Mouse (Mus musculus): ENCODE results near the gene Nrxn3. TPM values are rescaled to one million over a fixed set of nuclear protein-coding genes. Genes with fewer than 3 reads are reported as not detected.

Nrxn3 gene
- polyA plus RNA-seq, 1 experiment from 2014 or later = 16.9 TPM

DNA sequence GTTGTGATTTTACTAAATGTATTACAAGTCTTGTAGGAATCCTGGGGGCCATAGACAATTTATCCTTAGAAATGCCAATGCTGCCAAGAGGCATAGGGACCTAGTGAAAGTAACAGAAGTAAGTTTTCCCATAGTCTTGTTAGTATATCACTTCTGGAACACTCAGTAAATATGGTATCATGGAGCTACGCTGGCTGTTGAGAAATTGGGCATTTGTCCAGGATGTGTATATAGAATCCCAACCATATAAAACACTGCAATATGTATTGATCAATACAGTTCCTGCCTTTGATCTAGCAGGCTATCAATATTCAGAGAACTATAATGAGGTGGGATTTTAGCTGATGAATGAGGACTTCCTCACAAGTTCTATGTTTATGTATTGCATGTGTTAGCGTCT is 1107.3 kb downstream of the Nrxn3 start:
- Histone ChIP-seq H3K27me3 (ENCODE audit: control insufficient read depth, insufficient read depth, low read length) (no peaks in the 10 kb centered on the region), H3K36me3 (ENCODE audit: control insufficient read depth, insufficient read depth, low read length) (no peaks in the 10 kb centered on the region), H3K4me1 (ENCODE audit: control insufficient read depth, insufficient read depth, low read length) (no peaks in the 10 kb centered on the region), H3K4me3 (ENCODE audit: low read depth, low read length) (no peak overlapping the region), H3K9ac (ENCODE audit: low read length) (no peak overlapping the region), H3K9me3 (ENCODE audit: control insufficient read depth, low read length) (no peaks in the 10 kb centered on the region), H3K4me2 (no peak overlapping the region), H3K27ac (ENCODE audit: low read depth, low read length) (no peak overlapping the region)
- WGBS = 90% methylated on average over 2 of the region's 2 CpGs
- ATAC-seq (ENCODE audit: low FRiP score) (no peak), DNase-seq (ENCODE audit: low spot score, missing footprints) (peak; percentile 51)

DNA sequence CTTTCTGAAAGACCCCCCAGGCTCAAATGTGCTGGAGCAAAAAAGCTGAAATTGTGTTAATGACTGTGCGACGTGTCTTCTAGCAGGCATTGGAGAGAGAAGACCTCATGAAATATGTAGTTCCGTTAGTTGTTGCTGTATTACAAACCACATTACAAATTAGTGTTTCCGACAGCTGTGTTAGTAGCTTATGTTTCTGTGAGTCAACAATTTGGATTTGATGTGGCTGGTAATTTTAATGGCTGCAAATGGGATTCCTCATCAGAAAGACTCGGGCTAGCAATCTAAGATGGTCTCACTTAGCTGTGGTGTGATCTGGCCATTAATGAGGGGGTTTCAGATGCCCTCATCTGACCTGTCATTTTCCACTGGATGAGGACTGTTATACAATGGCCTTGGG is 1107.7 kb downstream of the Nrxn3 start:
- H3K27me3 ChIP-seq (ENCODE audit: control insufficient read depth, insufficient read depth, low read length) = no peaks in the 10 kb centered on the region
- H3K36me3 ChIP-seq (ENCODE audit: control insufficient read depth, insufficient read depth, low read length) = no peaks in the 10 kb centered on the region
- H3K9me3 ChIP-seq (ENCODE audit: control insufficient read depth, low read length) = no peaks in the 10 kb centered on the region
- no peaks in the 10 kb centered on the region for H3K4me1 ChIP-seq (ENCODE audit: control insufficient read depth, insufficient read depth, low read length)
- WGBS = 87% methylated on average over 5 of the region's 5 CpGs
- ATAC-seq (ENCODE audit: low FRiP score) (no peak), DNase-seq (ENCODE audit: low spot score, missing footprints) (peak; percentile 28)
- no peak overlapping the region for H3K4me3 ChIP-seq (ENCODE audit: low read depth, low read length)
- H3K9ac ChIP-seq (ENCODE audit: low read length) = no peak overlapping the region
- H3K4me2 ChIP-seq = no peak overlapping the region
- H3K27ac ChIP-seq (ENCODE audit: low read depth, low read length) = no peak overlapping the region

DNA sequence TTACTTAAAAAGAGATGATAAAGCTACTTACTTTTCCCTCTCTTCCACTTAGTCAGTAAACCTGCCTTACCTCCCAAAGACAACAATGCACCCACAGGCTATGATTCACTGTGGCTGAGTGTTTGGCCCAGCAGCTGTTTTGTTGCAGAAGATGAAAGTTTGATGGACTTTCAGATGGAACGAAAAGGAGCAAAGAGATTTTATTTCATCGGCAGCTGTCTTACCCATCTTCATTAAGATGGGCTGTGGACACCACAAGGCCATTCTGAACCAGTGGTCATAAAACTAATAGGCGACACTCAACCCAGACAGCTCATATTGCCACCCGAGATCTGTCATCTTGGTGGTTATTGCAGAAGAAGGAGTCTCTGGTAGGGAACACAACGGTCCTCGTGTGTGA is 1108.6 kb downstream of the Nrxn3 start:
- no peak overlapping the region for H3K4me3 ChIP-seq (ENCODE audit: low read depth, low read length)
- H3K9ac ChIP-seq (ENCODE audit: low read length) = no peak overlapping the region
- H3K27me3 ChIP-seq (ENCODE audit: control insufficient read depth, insufficient read depth, low read length) = no peaks in the 10 kb centered on the region
- H3K9me3 ChIP-seq (ENCODE audit: control insufficient read depth, low read length) = no peaks in the 10 kb centered on the region
- no peak overlapping the region for H3K27ac ChIP-seq (ENCODE audit: low read depth, low read length)
- 89% methylated on average over 6 of the region's 6 CpGs for WGBS
- no peaks in the 10 kb centered on the region for H3K4me1 ChIP-seq (ENCODE audit: control insufficient read depth, insufficient read depth, low read length)
- H3K4me2 ChIP-seq = no peak overlapping the region
- no peak for DNase-seq (ENCODE audit: low spot score, missing footprints)
- no peak for ATAC-seq (ENCODE audit: low FRiP score)
- H3K36me3 ChIP-seq (ENCODE audit: control insufficient read depth, insufficient read depth, low read length) = no peaks in the 10 kb centered on the region

DNA sequence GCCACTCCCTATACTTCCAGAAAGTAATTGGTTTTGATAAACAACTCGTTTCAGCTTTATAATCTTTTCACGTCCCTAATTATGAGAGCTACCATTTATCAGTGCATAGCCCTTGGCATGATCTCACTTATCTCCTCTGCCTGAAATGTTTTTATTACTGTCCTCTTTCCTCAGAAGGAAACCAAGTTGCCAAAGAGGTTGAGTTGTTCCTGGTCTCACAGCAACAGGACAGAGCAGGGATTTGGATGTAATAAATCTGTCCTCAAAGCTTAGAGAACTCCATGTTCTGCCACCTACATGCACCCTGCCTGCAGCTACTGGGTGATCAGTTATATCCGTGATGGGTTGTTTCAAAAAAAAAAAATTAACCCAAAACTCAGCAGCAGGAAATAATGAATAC is 1113.6 kb downstream of the Nrxn3 start:
- WGBS = 82% methylated on average over 3 of the region's 3 CpGs
- H3K27ac ChIP-seq (ENCODE audit: low read depth, low read length) = no peak overlapping the region
- H3K27me3 ChIP-seq (ENCODE audit: control insufficient read depth, insufficient read depth, low read length) = no peaks in the 10 kb centered on the region
- no peaks in the 10 kb centered on the region for H3K36me3 ChIP-seq (ENCODE audit: control insufficient read depth, insufficient read depth, low read length)
- H3K9me3 ChIP-seq (ENCODE audit: control insufficient read depth, low read length) = no peaks in the 10 kb centered on the region
- DNase-seq (ENCODE audit: low spot score, missing footprints) (peak; percentile 33), ATAC-seq (ENCODE audit: low FRiP score) (no peak)
- no peak overlapping the region for H3K4me2 ChIP-seq
- H3K4me1 ChIP-seq (ENCODE audit: control insufficient read depth, insufficient read depth, low read length) = no peaks in the 10 kb centered on the region
- no peak overlapping the region for H3K4me3 ChIP-seq (ENCODE audit: low read depth, low read length)
- no peak overlapping the region for H3K9ac ChIP-seq (ENCODE audit: low read length)

DNA sequence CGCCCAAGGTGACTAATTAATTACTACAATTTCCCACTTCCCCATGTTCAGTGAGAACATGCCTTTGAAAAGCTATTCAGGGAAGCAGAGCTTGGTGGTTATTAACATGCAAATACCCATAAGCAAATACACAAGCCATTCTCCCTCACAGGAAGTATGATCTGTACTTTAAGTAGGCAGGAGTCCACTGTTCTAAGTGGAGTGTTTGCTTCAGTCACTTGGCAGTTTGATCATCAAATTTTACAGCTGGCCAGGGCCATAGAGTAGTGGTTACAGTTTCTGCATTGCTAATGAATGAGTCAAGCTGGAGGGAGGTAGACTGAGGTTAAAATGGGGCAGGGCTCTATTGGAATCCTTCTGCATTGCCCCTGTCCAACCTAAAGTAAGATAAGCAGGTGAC is 1120.2 kb downstream of the Nrxn3 start:
- H3K27me3 ChIP-seq (ENCODE audit: control insufficient read depth, insufficient read depth, low read length) = no peaks in the 10 kb centered on the region
- no peaks in the 10 kb centered on the region for H3K4me1 ChIP-seq (ENCODE audit: control insufficient read depth, insufficient read depth, low read length)
- no peak for ATAC-seq (ENCODE audit: low FRiP score)
- no peaks in the 10 kb centered on the region for H3K9me3 ChIP-seq (ENCODE audit: control insufficient read depth, low read length)
- H3K4me2 ChIP-seq = no peak overlapping the region
- no peak overlapping the region for H3K4me3 ChIP-seq (ENCODE audit: low read depth, low read length)
- no peak overlapping the region for H3K9ac ChIP-seq (ENCODE audit: low read length)
- H3K27ac ChIP-seq (ENCODE audit: low read depth, low read length) = no peak overlapping the region
- 97% methylated on average over 1 of the region's 1 CpGs for WGBS
- H3K36me3 ChIP-seq (ENCODE audit: control insufficient read depth, insufficient read depth, low read length) = no peaks in the 10 kb centered on the region
- DNase-seq (ENCODE audit: low spot score, missing footprints) = no peak

DNA sequence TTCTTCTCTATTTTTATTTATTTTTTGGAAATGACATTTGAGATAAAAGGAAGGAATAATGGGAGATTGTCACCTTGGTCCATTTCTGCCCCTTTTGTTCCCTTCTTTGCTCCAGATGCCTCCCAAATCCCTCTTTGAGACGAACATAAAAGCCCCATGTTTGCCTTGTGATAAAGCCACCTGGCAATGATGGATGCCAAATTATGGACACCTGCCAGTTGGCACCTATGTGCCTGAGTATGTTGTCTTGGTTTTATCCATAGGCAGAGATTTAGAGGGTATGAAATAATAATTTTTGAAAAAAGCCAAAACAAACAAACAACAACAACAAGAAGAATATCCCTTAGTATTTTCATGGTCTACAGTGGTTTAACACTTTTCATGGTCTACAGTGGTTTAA is 1125.4 kb downstream of the Nrxn3 start:
- Histone ChIP-seq H3K4me2 (no peak overlapping the region), H3K36me3 (ENCODE audit: control insufficient read depth, insufficient read depth, low read length) (no peaks in the 10 kb centered on the region), H3K4me1 (ENCODE audit: control insufficient read depth, insufficient read depth, low read length) (no peaks in the 10 kb centered on the region), H3K4me3 (ENCODE audit: low read depth, low read length) (no peak overlapping the region), H3K27ac (ENCODE audit: low read depth, low read length) (no peak overlapping the region), H3K9me3 (ENCODE audit: control insufficient read depth, low read length) (no peaks in the 10 kb centered on the region), H3K27me3 (ENCODE audit: control insufficient read depth, insufficient read depth, low read length) (no peaks in the 10 kb centered on the region), H3K9ac (ENCODE audit: low read length) (no peak overlapping the region)
- DNase-seq (ENCODE audit: low spot score, missing footprints) = no peak
- 53% methylated on average over 1 of the region's 1 CpGs for WGBS
- no peak for ATAC-seq (ENCODE audit: low FRiP score)

DNA sequence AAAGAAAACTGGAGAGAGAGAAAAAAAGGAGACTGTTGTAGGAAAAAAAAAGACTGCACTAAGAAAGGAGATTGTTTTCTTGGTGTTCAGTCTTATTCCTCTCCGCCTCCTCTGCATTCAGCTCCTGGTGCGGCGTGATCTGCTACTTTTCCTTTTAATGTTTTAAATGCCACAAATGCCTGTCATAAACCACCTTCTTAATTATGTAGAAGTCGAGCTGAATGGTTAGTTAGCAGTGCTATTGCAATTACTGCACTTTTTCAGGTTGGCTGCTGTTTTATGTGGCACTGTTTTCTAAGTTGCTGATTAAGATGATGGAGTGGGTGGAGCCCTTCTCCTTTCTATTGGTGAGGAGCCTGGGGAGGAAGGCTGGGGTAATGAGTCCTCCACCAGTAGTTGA is 1131.7 kb downstream of the Nrxn3 start:
- DNase-seq (ENCODE audit: low spot score, missing footprints) (no peak), ATAC-seq (ENCODE audit: low FRiP score) (no peak)
- H3K27ac ChIP-seq (ENCODE audit: low read depth, low read length) = no peak overlapping the region
- 0 out of 2 replicates have a peak, but pooled peaks cover 2% of the 10 kb centered on the region for H3K4me1 ChIP-seq (ENCODE audit: control insufficient read depth, insufficient read depth, low read length)
- H3K4me2 ChIP-seq = no peak overlapping the region
- H3K9ac ChIP-seq (ENCODE audit: low read length) = no peak overlapping the region
- no peaks in the 10 kb centered on the region for H3K36me3 ChIP-seq (ENCODE audit: control insufficient read depth, insufficient read depth, low read length)
- no peaks in the 10 kb centered on the region for H3K27me3 ChIP-seq (ENCODE audit: control insufficient read depth, insufficient read depth, low read length)
- no peaks in the 10 kb centered on the region for H3K9me3 ChIP-seq (ENCODE audit: control insufficient read depth, low read length)
- no peak overlapping the region for H3K4me3 ChIP-seq (ENCODE audit: low read depth, low read length)
- WGBS = 38% methylated on average over 4 of the region's 4 CpGs

DNA sequence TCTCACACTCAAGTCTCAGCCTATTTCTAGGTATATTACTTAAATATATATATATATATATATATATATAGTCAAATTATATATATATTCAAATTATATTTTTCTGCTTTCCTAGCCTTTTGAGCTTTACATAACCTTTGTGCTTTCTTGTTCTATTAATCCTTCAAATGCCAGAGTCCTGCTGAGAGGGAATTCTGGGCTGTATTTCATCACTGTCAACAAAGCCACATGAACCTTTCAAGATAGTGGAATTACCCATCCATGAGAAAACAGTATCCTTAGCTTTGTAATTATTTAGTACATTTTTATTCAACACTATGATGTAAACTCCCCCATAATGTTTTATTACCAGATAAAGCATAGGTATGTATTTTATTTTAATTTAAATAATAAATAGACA is 1144.4 kb downstream of the Nrxn3 start:
- Histone ChIP-seq H3K27ac (ENCODE audit: low read depth, low read length) (no peak overlapping the region), H3K4me3 (ENCODE audit: low read depth, low read length) (no peak overlapping the region), H3K9ac (ENCODE audit: low read length) (no peak overlapping the region), H3K27me3 (ENCODE audit: control insufficient read depth, insufficient read depth, low read length) (no peaks in the 10 kb centered on the region), H3K36me3 (ENCODE audit: control insufficient read depth, insufficient read depth, low read length) (no peaks in the 10 kb centered on the region), H3K4me2 (no peak overlapping the region), H3K4me1 (ENCODE audit: control insufficient read depth, insufficient read depth, low read length) (no peaks in the 10 kb centered on the region), H3K9me3 (ENCODE audit: control insufficient read depth, low read length) (no peaks in the 10 kb centered on the region)
- DNase-seq (ENCODE audit: low spot score, missing footprints) (no peak), ATAC-seq (ENCODE audit: low FRiP score) (no peak)

DNA sequence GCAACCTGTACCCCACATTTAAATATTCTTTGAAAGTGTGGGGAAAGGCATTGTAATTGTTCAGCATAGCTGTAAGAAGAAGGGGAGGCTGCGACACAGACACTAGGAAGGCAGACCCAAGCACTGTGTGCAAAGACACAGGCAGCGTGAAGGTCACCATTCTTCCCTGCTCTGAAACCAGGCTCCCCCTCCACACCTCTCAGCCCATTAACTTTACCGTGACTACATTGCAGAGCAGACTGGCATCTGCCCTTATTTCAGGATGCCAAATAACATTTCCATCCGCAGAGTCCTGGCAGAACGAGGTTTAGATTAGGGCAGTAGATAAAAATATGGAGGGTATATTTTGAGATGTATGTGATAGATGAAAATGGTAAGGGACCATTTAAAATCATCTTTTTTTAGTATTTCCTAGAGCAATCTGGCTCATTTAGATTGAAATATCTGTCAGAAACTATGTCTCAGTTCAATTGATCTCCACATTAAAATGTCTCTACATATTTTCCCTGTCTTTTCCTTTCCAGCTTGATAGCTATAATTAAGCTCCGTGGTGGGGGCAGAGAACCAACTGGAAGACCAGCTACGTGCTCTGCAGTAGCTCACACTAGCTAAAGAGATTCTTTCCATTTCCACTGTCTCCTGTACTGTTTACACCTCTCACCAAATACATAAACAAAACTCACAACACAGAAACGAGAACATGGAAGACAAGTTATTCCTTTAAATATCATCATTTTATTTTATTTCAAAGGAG is 1160.1 kb downstream of the Nrxn3 start:
- ATAC-seq (ENCODE audit: low FRiP score) = no peak
- Histone ChIP-seq H3K4me3 (ENCODE audit: low read depth, low read length) (no peak overlapping the region), H3K9me3 (ENCODE audit: control insufficient read depth, low read length) (no peaks in the 10 kb centered on the region), H3K27ac (ENCODE audit: low read depth, low read length) (no peak overlapping the region), H3K4me2 (no peak overlapping the region), H3K4me1 (ENCODE audit: control insufficient read depth, insufficient read depth, low read length) (no peaks in the 10 kb centered on the region), H3K27me3 (ENCODE audit: control insufficient read depth, insufficient read depth, low read length) (no peaks in the 10 kb centered on the region), H3K9ac (ENCODE audit: low read length) (no peak overlapping the region), H3K36me3 (ENCODE audit: control insufficient read depth, insufficient read depth, low read length) (no peaks in the 10 kb centered on the region)
- WGBS = 73% methylated on average over 8 of the region's 8 CpGs
- DNase-seq (ENCODE audit: low spot score, missing footprints) = no peak

Data from midbrain, embryonic 11.5 days (tissue).